ENCODE assay signal across 8 mouse cellular contexts in genomic region chr8:10153611-10154438, GRCm38 (mm10). TPM values are rescaled to one million over a fixed set of nuclear protein-coding genes. Genes with fewer than 3 reads are reported as not detected.
DNase-seq lines count a peak whose midpoint lies in the region; ATAC-seq and TF ChIP-seq lines count a peak whose summit lies in the region.

TSS of gene Myo16 (plus strand) at chr8:10153911.

- H3K4me2 ChIP-seq in intestine, postnatal 0 days (replicated peaks; ENCODE audit: low read depth), result peak within 1 kb of the TSS; percentile 72

- peak within 1 kb of the TSS; percentile 63 to 77 for H3K4me3 ChIP-seq in ES-E14 (ENCODE audit: insufficient read depth in 1 of 2, low read depth in 1 of 2, low read length in 2 of 2, poor library complexity in 1 of 2, severe bottlenecking in 1 of 2)
- H3K4me3 ChIP-seq in forebrain, embryonic 10.5 days, result peak within 1 kb of the TSS; percentile 81
- peak within 1 kb of the TSS; percentile 41 for H3K4me3 ChIP-seq in intestine, postnatal 0 days (ENCODE audit: low read depth, low read length)

- H3K27me3 ChIP-seq in forebrain, embryonic 10.5 days (ENCODE audit: poor library complexity, severe bottlenecking), result peaks cover 38% of the 10 kb centered on the region
- peaks cover 13% of the 10 kb centered on the region for H3K27me3 ChIP-seq in intestine, postnatal 0 days (replicated peaks; ENCODE audit: control insufficient read depth, insufficient read depth, low read length)

- no peaks in the 10 kb centered on the region for H3K9me3 ChIP-seq in ES-E14 (ENCODE audit: control insufficient read depth, insufficient read depth, low read depth, low read length)
- H3K9me3 ChIP-seq in forebrain, embryonic 10.5 days, result no peaks in the 10 kb centered on the region
- no peaks in the 10 kb centered on the region for H3K9me3 ChIP-seq in intestine, postnatal 0 days (ENCODE audit: control insufficient read depth)

- peak within 1 kb of the TSS; percentile 57 for H3K9ac ChIP-seq in ES-E14 (ENCODE audit: insufficient read depth, low read depth, low read length, poor library complexity, severe bottlenecking)
- peak within 1 kb of the TSS; percentile 17; the same call in 1 of the 2 replicates for H3K9ac ChIP-seq in intestine, postnatal 0 days (ENCODE audit: low read depth, low read length)

- under 1% methylated on average over 61 of the region's 61 CpGs for WGBS in forebrain, embryonic 10.5 days
- 2% methylated on average over 61 of the region's 61 CpGs for WGBS in intestine, postnatal 0 days

- intact Hi-C loops in gastrocnemius, postnatal 14 days (cut with DNase I; ENCODE audit: low total_unique reads), result no loop called here

- peak in 1 of 2 experiments; percentile 8 for DNase-seq in gastrocnemius, postnatal 4 days (ENCODE audit: low spot score in 2 of 2)
- no peak for DNase-seq in gastrocnemius, postnatal 14 days
- no peak for DNase-seq in ES-E14 (ENCODE audit: low read depth, low spot score)
- DNase-seq in forebrain, embryonic 10.5 days (ENCODE audit: extremely low spot score, low spot score), result peak; percentile 53
- DNase-seq in lung, postnatal 10 days, result peak; percentile 18
- peak; percentile 3 for DNase-seq in yolk sac, embryonic 10.5 days (ENCODE audit: low spot score)
- DNase-seq in adrenal gland, adult 8-10 months, result no peak

- in situ Hi-C loops in ES-E14 (cut with MboI; ENCODE audit: low sequenced_read_pairs in 2 of 2, unreplicated experiment in 2 of 2), result no loop called here

- no peak for TF ChIP-seq CTCF in intestine, postnatal 0 days (IDR thresholded peaks at IDR 0.05; ENCODE audit: low read depth)

- 0 out of 4 replicates have a peak, but pooled peaks cover 0 to 2% of the 10 kb centered on the region in 2 experiments for H3K4me1 ChIP-seq in ES-E14 (ENCODE audit: control insufficient read depth in 2 of 2, insufficient read depth in 2 of 2, low read length in 2 of 2, poor library complexity in 1 of 2)
- H3K4me1 ChIP-seq in forebrain, embryonic 10.5 days, result peaks cover 15% of the 10 kb centered on the region
- H3K4me1 ChIP-seq in intestine, postnatal 0 days (replicated peaks; ENCODE audit: control insufficient read depth, insufficient read depth, low read length), result no peaks in the 10 kb centered on the region

- no peaks in the 10 kb centered on the region for H3K36me3 ChIP-seq in ES-E14 (ENCODE audit: control insufficient read depth, insufficient read depth, low read length, poor library complexity, severe bottlenecking)
- no peaks in the 10 kb centered on the region for H3K36me3 ChIP-seq in forebrain, embryonic 10.5 days (replicated peaks)
- no peaks in the 10 kb centered on the region for H3K36me3 ChIP-seq in intestine, postnatal 0 days (ENCODE audit: control insufficient read depth, insufficient read depth)

- no peak within 1 kb of the TSS for H3K27ac ChIP-seq in ES-E14 (ENCODE audit: insufficient read depth, low read depth, low read length, poor library complexity, severe bottlenecking)
- peak within 1 kb of the TSS; percentile 86 for H3K27ac ChIP-seq in forebrain, embryonic 10.5 days
- H3K27ac ChIP-seq in intestine, postnatal 0 days (ENCODE audit: low read depth, low read length), result no peak within 1 kb of the TSS

- ATAC-seq in intestine, postnatal 0 days, result no peak; the same call in 1 of the 2 replicates

TF ChIP-seq in ES-E14, 5 proteins besides CTCF, POLR2A, EP300 and RAD21:
- TF ChIP-seq HCFC1 (IDR thresholded peaks at IDR 0.05; ENCODE audit: borderline replicate concordance, insufficient read depth, low read length) (0 out of 2 replicates have a peak, but pooled peaks have one; percentile 20), ZC3H11A (IDR thresholded peaks at IDR 0.05; ENCODE audit: borderline replicate concordance, low read depth, low read length) (no peak), MAFK (IDR thresholded peaks at IDR 0.05; ENCODE audit: insufficient read depth, low read depth, low read length) (no peak), ZNF384 (IDR thresholded peaks at IDR 0.05; ENCODE audit: low read depth, low read length) (no peak), CHD2 (IDR thresholded peaks at IDR 0.05; ENCODE audit: low read depth, low read length) (no peak)

RNA-seq across cellular contexts. Expression of gene Myo16, which starts in this region (rescaled TPM):
- total RNA-seq in gastrocnemius, postnatal 4 days (2021), result 10 to 100 TPM; 10.7 to 10.8 TPM
- total RNA-seq in gastrocnemius, postnatal 14 days (2021), result 1 to 10 TPM; 1.7 to 2.7 TPM
- total RNA-seq in ES-E14 (2012; rRNA removed), result 0.09 TPM in 1 of 2 replicates, not detected in the other
- polyA plus RNA-seq in forebrain, embryonic 10.5 days (2016; fragmentation: Nextera tagmentation; extraction: Ambion mirVana), result 0.50 and 0.64 TPM in 2 replicates
- polyA plus RNA-seq in intestine, postnatal 0 days (2015; fragmentation: Nextera tagmentation; extraction: Ambion mirVana), result 0.05 TPM in 1 of 2 replicates, not detected in the other
- total RNA-seq in adrenal gland, adult 8-10 months (2022), result under 1 TPM; 0.09 to 0.38 (median 0.19) TPM

Comparison
In these comparisons a context has a peak if more than half of its experiments do, and no peak if none do; other contexts are left out.
1. Peak in DNase-seq, H3K4me3 ChIP-seq and H3K27ac ChIP-seq in forebrain, embryonic 10.5 days; RNA of the gene not detected or under 1 TPM.
2. DNase-seq: peak in lung, postnatal 10 days (single experiment) and yolk sac, embryonic 10.5 days (single experiment); none in gastrocnemius, postnatal 14 days (single experiment), ES-E14 (single experiment) and adrenal gland, adult 8-10 months (single experiment).
3. Peak in every context shown above with its lines, with median percentiles within 50 percentile points of each other: H3K4me3 ChIP-seq.